Mouse (Mus musculus) erythroblast, embryonic 14.5 days (primary cell): Measurements from ENCODE around the gene Mst1r. TPM values are rescaled to one million over a fixed set of nuclear protein-coding genes. Genes with fewer than 3 reads are reported as not detected.
A peak's percentile ranks its signal among the peaks of the same experiment; 100 is the strongest.

Experiments used
- H3K27me3 ChIP-seq: 2 replicates; pipeline ENCODE4 v1.6.1; 2012; ENCODE audit warnings: inconsistent platforms; ENCODE audit not compliant: control insufficient read depth
- H3K36me3 ChIP-seq: 2 replicates; pipeline ENCODE4 v1.6.1; 2012; ENCODE audit warnings: mild to moderate bottlenecking, inconsistent platforms; ENCODE audit not compliant: control insufficient read depth
- H3K4me1 ChIP-seq: 2 replicates; pipeline ENCODE4 v1.6.1; 2012; ENCODE audit warnings: inconsistent platforms; ENCODE audit not compliant: control insufficient read depth
- H3K4me3 ChIP-seq: replicated peaks from 2 replicates; pipeline ENCODE3; 2012; ENCODE audit warnings: moderate library complexity, mild to moderate bottlenecking, inconsistent platforms
- H3K9me3 ChIP-seq: 2 replicates; pipeline ENCODE4 v1.6.1; 2012; ENCODE audit warnings: low read length, inconsistent platforms, mixed read lengths; ENCODE audit not compliant: control insufficient read depth
- GATA1 ChIP-seq: IDR thresholded peaks from 2 replicates; pipeline ENCODE4 v1.6.1; 2012; ENCODE audit warnings: low read length, inconsistent platforms, mixed read lengths
- TAL1 ChIP-seq: IDR thresholded peaks from 3 replicates; pipeline ENCODE4 v1.6.1; 2012; ENCODE audit warnings: low read length, inconsistent platforms, mixed read lengths
- polyA plus RNA-seq: library from polyadenylated mRNA; stranded (reverse); fragments of >175 nt; gene quantifications from 2 replicates; pipeline ENCODE4 v1.2.3, GENCODE M21; 2012

The Mst1r gene
- polyA plus RNA-seq, 1 experiment, result 0.01 TPM

GRCm38 (mm10) chr9:107947241-107948194, 40.8 kb downstream of the Mst1r start:
- TF ChIP-seq GATA1 (no peak), TAL1 (no peak)
- H3K9me3 ChIP-seq, result no peaks in the 10 kb centered on the region
- H3K36me3 ChIP-seq, result peaks cover 5% of the 10 kb centered on the region
- no peak overlapping the region for H3K4me3 ChIP-seq
- H3K27me3 ChIP-seq, result no peaks in the 10 kb centered on the region; the same call in 1 of the 2 replicates
- peaks cover 27% of the 10 kb centered on the region for H3K4me1 ChIP-seq

GRCm38 (mm10) chr9:107949184-107949921, 42.7 kb downstream of the Mst1r start:
- TF ChIP-seq TAL1 (no peak), GATA1 (no peak)
- Histone ChIP-seq H3K4me1 (peaks cover 36% of the 10 kb centered on the region), H3K36me3 (peaks cover 21% of the 10 kb centered on the region), H3K9me3 (no peaks in the 10 kb centered on the region), H3K27me3 (no peaks in the 10 kb centered on the region; the same call in 1 of the 2 replicates), H3K4me3 (no peak overlapping the region)

GRCm38 (mm10) chr9:107949922-107950235, 43.2 kb downstream of the Mst1r start, which contains the start of gene Traip:
Gene Traip, plus strand, starts transcription at chr9:107950136.
- no peak for TF ChIP-seq TAL1
- no peak for TF ChIP-seq GATA1
- Histone ChIP-seq H3K27me3 (no peaks in the 10 kb centered on the region; the same call in 1 of the 2 replicates), H3K9me3 (no peaks in the 10 kb centered on the region), H3K4me1 (peaks cover 36% of the 10 kb centered on the region), H3K4me3 (peak within 1 kb of the TSS; percentile 84), H3K36me3 (peaks cover 26% of the 10 kb centered on the region)

GRCm38 (mm10) chr9:107950460-107951355, 44.0 kb downstream of the Mst1r start:
- peaks cover 34% of the 10 kb centered on the region for H3K36me3 ChIP-seq
- H3K4me3 ChIP-seq, result peak overlapping the region; percentile 84
- no peaks in the 10 kb centered on the region for H3K9me3 ChIP-seq
- no peaks in the 10 kb centered on the region; the same call in 1 of the 2 replicates for H3K27me3 ChIP-seq
- peaks cover 37% of the 10 kb centered on the region for H3K4me1 ChIP-seq
- TF ChIP-seq GATA1 (peak; percentile 67), TAL1 (no peak)

- Histone ChIP-seq H3K4me3 (no peak overlapping the region), H3K36me3 (peaks cover 85% of the 10 kb centered on the region), H3K4me1 (peaks cover 24% of the 10 kb centered on the region), H3K9me3 (no peaks in the 10 kb centered on the region), H3K27me3 (no peaks in the 10 kb centered on the region)
- TF ChIP-seq GATA1 (no peak), TAL1 (no peak)
These were observed 49.1 kb downstream of the Mst1r start for GRCm38 (mm10) chr9:107955613-107956289.

- peaks cover 12% of the 10 kb centered on the region for H3K4me1 ChIP-seq
- no peaks in the 10 kb centered on the region for H3K9me3 ChIP-seq
- no peak overlapping the region for H3K4me3 ChIP-seq
- H3K36me3 ChIP-seq, result peaks cover 94% of the 10 kb centered on the region
- no peaks in the 10 kb centered on the region for H3K27me3 ChIP-seq
- TF ChIP-seq GATA1, result no peak
- no peak for TF ChIP-seq TAL1
These were observed 50.5 kb downstream of the Mst1r start for GRCm38 (mm10) chr9:107957141-107957540.

- H3K9me3 ChIP-seq, result no peaks in the 10 kb centered on the region
- no peak overlapping the region for H3K4me3 ChIP-seq
- TF ChIP-seq GATA1, result no peak
- no peak for TF ChIP-seq TAL1
- peaks cover 100% of the 10 kb centered on the region for H3K36me3 ChIP-seq
- no peaks in the 10 kb centered on the region for H3K27me3 ChIP-seq
- peaks cover 15% of the 10 kb centered on the region for H3K4me1 ChIP-seq
These were observed 53.2 kb downstream of the Mst1r start for GRCm38 (mm10) chr9:107959896-107960295.

- Histone ChIP-seq H3K36me3 (peaks cover 100% of the 10 kb centered on the region), H3K9me3 (no peaks in the 10 kb centered on the region), H3K27me3 (no peaks in the 10 kb centered on the region), H3K4me1 (peaks cover 15% of the 10 kb centered on the region), H3K4me3 (no peak overlapping the region)
- TF ChIP-seq GATA1 (no peak), TAL1 (no peak)
These were observed 54.3 kb downstream of the Mst1r start for GRCm38 (mm10) chr9:107960928-107961327.
